Mouse (Mus musculus) olfactory bulb, adult 2 months (tissue): ENCODE results near the gene Pdxk.

Source experiments
- CTCF ChIP-seq: fragments of 200-500 bp; IDR thresholded peaks from 2 replicates; pipeline ENCODE4 v1.5.1; 2012; ENCODE audit warnings: low read depth, mild to moderate bottlenecking, low read length, moderate library complexity; ENCODE audit not compliant: insufficient read depth
- POLR2A ChIP-seq: fragments of 200-500 bp; IDR thresholded peaks from 2 replicates; pipeline ENCODE4 v1.6.1; 2012; ENCODE audit warnings: mild to moderate bottlenecking, low read depth, low read length, moderate library complexity; ENCODE audit not compliant: insufficient read depth

- no peak for TF ChIP-seq CTCF
- no peak for TF ChIP-seq POLR2A
These were observed 35.6 kb downstream of the Pdxk start for GRCm38 (mm10) chr10:78429180-78429579.
